Mouse (Mus musculus): ENCODE results near the gene Stra8. TPM values are rescaled to one million over a fixed set of nuclear protein-coding genes. Genes with fewer than 3 reads are reported as not detected.
A peak's percentile ranks its signal among the peaks of the same experiment; 100 is the strongest.

Gene Stra8
- total and polyA plus RNA-seq, 2 experiments from 2014 or later: not detected

GRCm38 (mm10) chr6:34875966-34876834, 43.8 kb upstream of the Stra8 start:
- no peaks in the 10 kb centered on the region for H3K27me3 ChIP-seq (ENCODE audit: insufficient read depth, low read length)
- H3K9me3 ChIP-seq (ENCODE audit: low read length): no peaks in the 10 kb centered on the region
- H3K4me2 ChIP-seq (ENCODE audit: low read depth): no peak overlapping the region
- H3K27ac ChIP-seq (ENCODE audit: low read depth, low read length): no peak overlapping the region
- WGBS: 64% methylated on average over 12 of the region's 12 CpGs
- ATAC-seq (no peak), DNase-seq (no peak)
- peak; percentile 12; the same call in 1 of the 2 replicates for TF ChIP-seq CTCF (IDR thresholded peaks at IDR 0.05; ENCODE audit: low read depth)
- peaks cover 8% of the 10 kb centered on the region for H3K4me1 ChIP-seq (ENCODE audit: insufficient read depth)
- H3K4me3 ChIP-seq (ENCODE audit: low read depth, low read length): no peak overlapping the region
- no peak overlapping the region for H3K9ac ChIP-seq
- peaks cover 13% of the 10 kb centered on the region for H3K36me3 ChIP-seq (ENCODE audit: insufficient read depth)

GRCm38 (mm10) chr6:34876835-34877156, 43.2 kb upstream of the Stra8 start:
- no peak for ATAC-seq
- Histone ChIP-seq H3K9ac (peak overlapping the region; percentile 75; the same call in 1 of the 2 replicates), H3K27me3 (ENCODE audit: insufficient read depth, low read length) (no peaks in the 10 kb centered on the region), H3K9me3 (ENCODE audit: low read length) (no peaks in the 10 kb centered on the region), H3K4me2 (ENCODE audit: low read depth) (peak overlapping the region; percentile 63), H3K4me3 (ENCODE audit: low read depth, low read length) (peak overlapping the region; percentile 66; the same call in 1 of the 2 replicates), H3K27ac (ENCODE audit: low read depth, low read length) (no peak overlapping the region), H3K36me3 (ENCODE audit: insufficient read depth) (peaks cover 15% of the 10 kb centered on the region), H3K4me1 (ENCODE audit: insufficient read depth) (peaks cover 8% of the 10 kb centered on the region)
- no peak for TF ChIP-seq CTCF (IDR thresholded peaks at IDR 0.05; ENCODE audit: low read depth)
- DNase-seq: no peak
- 31% methylated on average over 2 of the region's 2 CpGs for WGBS

GRCm38 (mm10) chr6:34877509-34878321, 42.2 kb upstream of the Stra8 start, which contains the start of gene Cyren:
TSS of gene Cyren (minus strand) at chr6:34878060.
- Histone ChIP-seq H3K27me3 (ENCODE audit: insufficient read depth, low read length) (no peaks in the 10 kb centered on the region), H3K27ac (ENCODE audit: low read depth, low read length) (peak within 1 kb of the TSS; percentile 90), H3K4me3 (ENCODE audit: low read depth, low read length) (peak within 1 kb of the TSS; percentile 66), H3K4me2 (ENCODE audit: low read depth) (peak within 1 kb of the TSS; percentile 63), H3K36me3 (ENCODE audit: insufficient read depth) (peaks cover 15% of the 10 kb centered on the region), H3K9me3 (ENCODE audit: low read length) (no peaks in the 10 kb centered on the region), H3K9ac (peak within 1 kb of the TSS; percentile 75), H3K4me1 (ENCODE audit: insufficient read depth) (peaks cover 8% of the 10 kb centered on the region)
- under 1% methylated on average over 56 of the region's 56 CpGs for WGBS
- TF ChIP-seq CTCF (IDR thresholded peaks at IDR 0.05; ENCODE audit: low read depth): peak; percentile 63
- DNase-seq (peak; percentile 95), ATAC-seq (peak; percentile 96)

GRCm38 (mm10) chr6:34879101-34879740, 40.7 kb upstream of the Stra8 start:
- peaks cover 8% of the 10 kb centered on the region for H3K4me1 ChIP-seq (ENCODE audit: insufficient read depth)
- WGBS: 90% methylated on average over 16 of the region's 16 CpGs
- H3K36me3 ChIP-seq (ENCODE audit: insufficient read depth): peaks cover 21% of the 10 kb centered on the region
- H3K27me3 ChIP-seq (ENCODE audit: insufficient read depth, low read length): no peaks in the 10 kb centered on the region
- ATAC-seq (no peak), DNase-seq (no peak)
- TF ChIP-seq CTCF (IDR thresholded peaks at IDR 0.05; ENCODE audit: low read depth): no peak
- no peaks in the 10 kb centered on the region for H3K9me3 ChIP-seq (ENCODE audit: low read length)
- no peak overlapping the region for H3K9ac ChIP-seq
- H3K27ac ChIP-seq (ENCODE audit: low read depth, low read length): no peak overlapping the region
- H3K4me2 ChIP-seq (ENCODE audit: low read depth): no peak overlapping the region
- H3K4me3 ChIP-seq (ENCODE audit: low read depth, low read length): no peak overlapping the region

- 56% methylated on average over 6 of the region's 6 CpGs for WGBS
- TF ChIP-seq CTCF (IDR thresholded peaks at IDR 0.05; ENCODE audit: low read depth): peak; percentile 64
- DNase-seq: peak; percentile 56
- peaks cover 29% of the 10 kb centered on the region for H3K36me3 ChIP-seq (ENCODE audit: insufficient read depth)
- H3K9ac ChIP-seq: no peak overlapping the region
- no peaks in the 10 kb centered on the region for H3K27me3 ChIP-seq (ENCODE audit: insufficient read depth, low read length)
- H3K4me3 ChIP-seq (ENCODE audit: low read depth, low read length): no peak overlapping the region
- no peak for ATAC-seq
- H3K9me3 ChIP-seq (ENCODE audit: low read length): no peaks in the 10 kb centered on the region
- H3K27ac ChIP-seq (ENCODE audit: low read depth, low read length): no peak overlapping the region
- H3K4me2 ChIP-seq (ENCODE audit: low read depth): no peak overlapping the region
- H3K4me1 ChIP-seq (ENCODE audit: insufficient read depth): peaks cover 8% of the 10 kb centered on the region
These were observed 40.0 kb upstream of the Stra8 start for GRCm38 (mm10) chr6:34879911-34880475.

GRCm38 (mm10) chr6:34884724-34885123, 35.2 kb upstream of the Stra8 start:
- no peak overlapping the region for H3K27ac ChIP-seq (ENCODE audit: low read depth, low read length)
- H3K9me3 ChIP-seq (ENCODE audit: low read length): no peaks in the 10 kb centered on the region
- H3K4me1 ChIP-seq (ENCODE audit: insufficient read depth): no peaks in the 10 kb centered on the region
- DNase-seq (no peak), ATAC-seq (no peak)
- TF ChIP-seq CTCF (IDR thresholded peaks at IDR 0.05; ENCODE audit: low read depth): no peak
- peaks cover 53% of the 10 kb centered on the region for H3K36me3 ChIP-seq (ENCODE audit: insufficient read depth)
- no peak overlapping the region for H3K9ac ChIP-seq
- no peaks in the 10 kb centered on the region for H3K27me3 ChIP-seq (ENCODE audit: insufficient read depth, low read length)
- WGBS: 92% methylated on average over 7 of the region's 7 CpGs
- H3K4me2 ChIP-seq (ENCODE audit: low read depth): no peak overlapping the region
- H3K4me3 ChIP-seq (ENCODE audit: low read depth, low read length): no peak overlapping the region

All from forebrain, postnatal 0 days (tissue).